8 mouse cellular contexts compared by ENCODE assay signal in the genomic region with DNA sequence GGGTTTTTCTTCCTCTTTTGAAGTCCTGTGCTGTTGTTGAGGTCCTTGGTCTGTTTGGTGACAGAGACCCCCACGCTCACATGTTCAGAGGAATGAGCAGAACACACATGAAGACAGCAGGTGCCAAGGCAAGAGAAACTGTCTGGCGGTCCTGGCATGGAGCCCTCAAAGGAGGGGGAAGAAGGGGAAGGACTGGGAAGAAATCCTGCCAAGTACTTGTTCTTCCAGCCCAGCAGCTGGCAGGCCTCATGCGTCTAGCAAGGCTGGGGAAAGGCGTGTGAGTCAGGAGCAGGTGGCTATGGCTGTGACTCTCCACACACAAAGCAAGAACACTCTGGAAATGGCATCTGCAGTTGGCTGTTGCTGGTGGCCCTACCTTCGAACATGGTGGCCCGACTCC. TPM values are rescaled to one million over a fixed set of nuclear protein-coding genes. Genes with fewer than 3 reads are reported as not detected.
A peak's percentile ranks its signal among the peaks of the same experiment; 100 is the strongest.
DNase-seq lines count a peak whose midpoint lies in the region; ATAC-seq lines count a peak whose summit lies in the region.

No protein-coding gene starts in this region.

- H3K27me3 ChIP-seq in midbrain, embryonic 14.5 days (ENCODE audit: control insufficient read depth, insufficient read depth, low read length): no peaks in the 10 kb centered on the region
- no peaks in the 10 kb centered on the region for H3K27me3 ChIP-seq in midbrain, embryonic 11.5 days (ENCODE audit: control insufficient read depth, insufficient read depth, low read length)
- no peaks in the 10 kb centered on the region for H3K27me3 ChIP-seq in midbrain, embryonic 15.5 days (replicated peaks)

- H3K4me3 ChIP-seq in midbrain, embryonic 14.5 days (replicated peaks; ENCODE audit: low read depth, low read length): no peak overlapping the region
- no peak overlapping the region for H3K4me3 ChIP-seq in midbrain, embryonic 11.5 days (ENCODE audit: low read depth, low read length)
- no peak overlapping the region for H3K4me3 ChIP-seq in midbrain, embryonic 15.5 days

- 75% methylated on average over 6 of the region's 6 CpGs for WGBS in midbrain, embryonic 14.5 days
- 90% methylated on average over 6 of the region's 6 CpGs for WGBS in midbrain, embryonic 11.5 days
- whole genome bisulfite sequencing in midbrain, embryonic 15.5 days: 66% methylated on average over 6 of the region's 6 CpGs

- H3K9ac ChIP-seq in midbrain, embryonic 14.5 days (replicated peaks; ENCODE audit: low read length): no peak overlapping the region
- H3K9ac ChIP-seq in midbrain, embryonic 11.5 days (ENCODE audit: low read length): no peak overlapping the region
- H3K9ac ChIP-seq in midbrain, embryonic 15.5 days: no peak overlapping the region

- H3K9me3 ChIP-seq in midbrain, embryonic 14.5 days (ENCODE audit: control insufficient read depth, low read length): no peaks in the 10 kb centered on the region
- H3K9me3 ChIP-seq in midbrain, embryonic 11.5 days (ENCODE audit: control insufficient read depth, low read length): no peaks in the 10 kb centered on the region
- no peaks in the 10 kb centered on the region for H3K9me3 ChIP-seq in midbrain, embryonic 15.5 days

- H3K4me1 ChIP-seq in midbrain, embryonic 14.5 days (ENCODE audit: control insufficient read depth, insufficient read depth, low read length): no peaks in the 10 kb centered on the region
- no peaks in the 10 kb centered on the region for H3K4me1 ChIP-seq in midbrain, embryonic 11.5 days (ENCODE audit: control insufficient read depth, insufficient read depth, low read length)
- H3K4me1 ChIP-seq in midbrain, embryonic 15.5 days: no peaks in the 10 kb centered on the region

- no peak overlapping the region for H3K4me2 ChIP-seq in midbrain, embryonic 14.5 days (ENCODE audit: low read length)
- H3K4me2 ChIP-seq in midbrain, embryonic 11.5 days: no peak overlapping the region
- no peak overlapping the region for H3K4me2 ChIP-seq in midbrain, embryonic 15.5 days

- peak; percentile 17 for DNase-seq in midbrain, embryonic 14.5 days
- no peak for DNase-seq in midbrain, embryonic 11.5 days (ENCODE audit: low spot score, missing footprints)
- DNase-seq in layer of hippocampus, adult 8-10 months (ENCODE audit: low spot score in 2 of 2): peak; percentile 79 to 83
- DNase-seq in lung, postnatal 36 days: peak; percentile 77
- DNase-seq in thymus, postnatal 36 days: no peak

- no peak; the same call in 1 of the 2 replicates for ATAC-seq in midbrain, embryonic 14.5 days (ENCODE audit: low FRiP score, low TSS enrichment)
- no peak for ATAC-seq in midbrain, embryonic 11.5 days (ENCODE audit: low FRiP score)
- peak; percentile 92 for ATAC-seq in frontal cortex, adult (ENCODE audit: low TSS enrichment)
- ATAC-seq in midbrain, embryonic 15.5 days (replicated peaks): no peak
- no peak for ATAC-seq in megakaryocyte, adult 5-6 weeks (ENCODE audit: poor library complexity, severe bottlenecking)

- H3K36me3 ChIP-seq in midbrain, embryonic 14.5 days (ENCODE audit: control insufficient read depth, insufficient read depth, low read length): peaks cover 5% of the 10 kb centered on the region; the same call in 1 of the 2 replicates
- no peaks in the 10 kb centered on the region for H3K36me3 ChIP-seq in midbrain, embryonic 11.5 days (ENCODE audit: control insufficient read depth, insufficient read depth, low read length)
- H3K36me3 ChIP-seq in midbrain, embryonic 15.5 days (replicated peaks): no peaks in the 10 kb centered on the region

- H3K27ac ChIP-seq in midbrain, embryonic 14.5 days (replicated peaks; ENCODE audit: low read depth, low read length): no peak overlapping the region
- H3K27ac ChIP-seq in midbrain, embryonic 11.5 days (ENCODE audit: low read depth, low read length): no peak overlapping the region
- H3K27ac ChIP-seq in midbrain, embryonic 15.5 days: no peak overlapping the region

RNA-seq across cellular contexts. Expression of a gene that starts 12.3 kb away (rescaled TPM):
- 0.99 and 1.4 TPM in 2 replicates for polyA plus RNA-seq in midbrain, embryonic 14.5 days (2014; fragmentation: Nextera tagmentation; extraction: Ambion mirVana)
- 0.37 and 0.71 TPM in 2 replicates for polyA plus RNA-seq in midbrain, embryonic 11.5 days (2014; fragmentation: Nextera tagmentation; extraction: Ambion mirVana)
- 10 to 100 TPM in 3 of 4 experiments, 1 to 10 TPM in 1; 9.9 to 15.1 (median 13.2) TPM for total RNA-seq in layer of hippocampus, adult 8-10 months (2022)
- polyA plus RNA-seq in midbrain, embryonic 15.5 days (2015; fragmentation: Nextera tagmentation; extraction: Ambion mirVana): 1.3 and 1.7 TPM in 2 replicates
- not detected in 2 replicates for total RNA-seq in megakaryocyte, adult 5-6 weeks (2015)
- total RNA-seq in megakaryocyte, adult 5-6 weeks (2017): not detected in 2 replicates

RNA-seq across cellular contexts. Expression of a gene that starts 13.7 kb away (rescaled TPM):
- 6.3 and 8.2 TPM in 2 replicates for polyA plus RNA-seq in midbrain, embryonic 14.5 days (2014; fragmentation: Nextera tagmentation; extraction: Ambion mirVana)
- 2.6 and 2.7 TPM in 2 replicates for polyA plus RNA-seq in midbrain, embryonic 11.5 days (2014; fragmentation: Nextera tagmentation; extraction: Ambion mirVana)
- 100 to 1,000 TPM in 2 of 4 experiments, 10 to 100 TPM in 2; 77.0 to 106 (median 95.3) TPM for total RNA-seq in layer of hippocampus, adult 8-10 months (2022)
- polyA plus RNA-seq in midbrain, embryonic 15.5 days (2015; fragmentation: Nextera tagmentation; extraction: Ambion mirVana): 5.6 and 5.7 TPM in 2 replicates
- total RNA-seq in megakaryocyte, adult 5-6 weeks (2015): not detected in 2 replicates
- not detected in 2 replicates for total RNA-seq in megakaryocyte, adult 5-6 weeks (2017)

RNA-seq across cellular contexts. Expression of a gene that starts 29.1 kb away (rescaled TPM):
- polyA plus RNA-seq in midbrain, embryonic 14.5 days (2014; fragmentation: Nextera tagmentation; extraction: Ambion mirVana): 27.2 and 30.9 TPM in 2 replicates
- polyA plus RNA-seq in midbrain, embryonic 11.5 days (2014; fragmentation: Nextera tagmentation; extraction: Ambion mirVana): 15.1 and 16.0 TPM in 2 replicates
- total RNA-seq in layer of hippocampus, adult 8-10 months (2022): 100 to 1,000 TPM in 1 of 4 experiments, 10 to 100 TPM in 3; 83.1 to 103 (median 87.5) TPM
- 33.7 and 33.8 TPM in 2 replicates for polyA plus RNA-seq in midbrain, embryonic 15.5 days (2015; fragmentation: Nextera tagmentation; extraction: Ambion mirVana)
- total RNA-seq in megakaryocyte, adult 5-6 weeks (2015): 0.49 and 0.84 TPM in 2 replicates
- 1.3 and 1.4 TPM in 2 replicates for total RNA-seq in megakaryocyte, adult 5-6 weeks (2017)

RNA-seq across cellular contexts. Expression of a gene that starts 29.2 kb away (rescaled TPM):
- 89.6 and 95.7 TPM in 2 replicates for polyA plus RNA-seq in midbrain, embryonic 14.5 days (2014; fragmentation: Nextera tagmentation; extraction: Ambion mirVana)
- 104 and 119 TPM in 2 replicates for polyA plus RNA-seq in midbrain, embryonic 11.5 days (2014; fragmentation: Nextera tagmentation; extraction: Ambion mirVana)
- 10 to 100 TPM; 18.6 to 29.3 (median 22.7) TPM for total RNA-seq in layer of hippocampus, adult 8-10 months (2022)
- 82.3 and 90.6 TPM in 2 replicates for polyA plus RNA-seq in midbrain, embryonic 15.5 days (2015; fragmentation: Nextera tagmentation; extraction: Ambion mirVana)
- 34.7 and 36.7 TPM in 2 replicates for total RNA-seq in megakaryocyte, adult 5-6 weeks (2015)
- 27.8 and 29.2 TPM in 2 replicates for total RNA-seq in megakaryocyte, adult 5-6 weeks (2017)

RNA-seq across cellular contexts. Expression of a gene that starts 53.6 kb away (rescaled TPM):
- polyA plus RNA-seq in midbrain, embryonic 14.5 days (2014; fragmentation: Nextera tagmentation; extraction: Ambion mirVana): 45.3 and 50.1 TPM in 2 replicates
- 8.8 and 12.5 TPM in 2 replicates for polyA plus RNA-seq in midbrain, embryonic 11.5 days (2014; fragmentation: Nextera tagmentation; extraction: Ambion mirVana)
- total RNA-seq in layer of hippocampus, adult 8-10 months (2022): 100 to 1,000 TPM; 395 to 431 (median 412) TPM
- 58.1 and 58.5 TPM in 2 replicates for polyA plus RNA-seq in midbrain, embryonic 15.5 days (2015; fragmentation: Nextera tagmentation; extraction: Ambion mirVana)
- 0.09 and 0.33 TPM in 2 replicates for total RNA-seq in megakaryocyte, adult 5-6 weeks (2015)
- 0.16 and 0.55 TPM in 2 replicates for total RNA-seq in megakaryocyte, adult 5-6 weeks (2017)

Comparison
In these comparisons a context has a peak if more than half of its experiments do, and no peak if none do; other contexts are left out.
1. DNase-seq: peak in midbrain, embryonic 14.5 days (single experiment), layer of hippocampus, adult 8-10 months (2 of 2) and lung, postnatal 36 days (single experiment); none in midbrain, embryonic 11.5 days (single experiment) and thymus, postnatal 36 days (0 of 2).